Mouse (Mus musculus) testis, adult 2 months (tissue): ENCODE measurements around the gene Tnks1bp1. TPM values are rescaled to one million over a fixed set of nuclear protein-coding genes. Genes with fewer than 3 reads are reported as not detected.

Experiments
- H3K27ac ChIP-seq: fragments of 200-500 bp; 2 replicates; pipeline ENCODE4 v1.5.1; 2012; ENCODE audit warnings: low read depth, low read length; ENCODE audit not compliant: control insufficient read depth, insufficient read depth
- H3K27me3 ChIP-seq: fragments of 200-500 bp; 2 replicates; pipeline ENCODE4 v1.6.1; 2012; ENCODE audit warnings: mild to moderate bottlenecking, low read length, moderate library complexity; ENCODE audit not compliant: control insufficient read depth, insufficient read depth
- H3K36me3 ChIP-seq: fragments of 200-500 bp; 2 replicates; pipeline ENCODE4 v1.6.1; 2012; ENCODE audit warnings: mild to moderate bottlenecking, low read length; ENCODE audit not compliant: control insufficient read depth, insufficient read depth
- H3K4me1 ChIP-seq: fragments of 200-500 bp; 2 replicates; pipeline ENCODE4 v1.6.1; 2012; ENCODE audit warnings: low read length; ENCODE audit not compliant: control insufficient read depth, insufficient read depth
- H3K4me3 ChIP-seq: fragments of 200-500 bp; 2 replicates; pipeline ENCODE4 v1.5.1; 2012; ENCODE audit warnings: low read depth, mild to moderate bottlenecking, low read length, moderate library complexity, mixed read lengths; ENCODE audit not compliant: control insufficient read depth
- CTCF ChIP-seq: fragments of 200-500 bp; IDR thresholded peaks from 2 replicates; pipeline ENCODE4 v1.5.1; 2012; ENCODE audit warnings: low read depth, mild to moderate bottlenecking, inconsistent platforms, low read length, moderate library complexity; ENCODE audit not compliant: control insufficient read depth, insufficient read depth, insufficient replicate concordance
- POLR2A ChIP-seq: fragments of 200-500 bp; IDR thresholded peaks from 2 replicates; pipeline ENCODE4 v1.6.1; 2012; ENCODE audit warnings: low read depth, mild to moderate bottlenecking, inconsistent platforms, low read length, moderate library complexity; ENCODE audit not compliant: control insufficient read depth
- polyA plus RNA-seq: library from polyadenylated mRNA; depleted of rRNA; stranded (reverse); fragments of >200 nt; gene quantifications from 2 replicates; pipeline ENCODE4 v1.2.3, GENCODE M21; 2012

Tnks1bp1 gene
- polyA plus RNA-seq, 1 experiment = 7.4 TPM

GRCm38 (mm10) chr2:85038336-85038735 is 9.5 kb upstream of the Tnks1bp1 start:
- H3K27me3 ChIP-seq = no peaks in the 10 kb centered on the region
- no peak overlapping the region for H3K27ac ChIP-seq
- TF ChIP-seq POLR2A (no peak), CTCF (no peak)

GRCm38 (mm10) chr2:85043623-85044022 is 4.2 kb upstream of the Tnks1bp1 start:
- Histone ChIP-seq H3K36me3 (peaks cover 3% of the 10 kb centered on the region), H3K27ac (no peak overlapping the region), H3K27me3 (no peaks in the 10 kb centered on the region), H3K4me1 (peaks cover 2% of the 10 kb centered on the region), H3K4me3 (no peak overlapping the region)
- TF ChIP-seq POLR2A (no peak), CTCF (no peak)

More at GRCm38 (mm10) chr2:85038336-85038735, 9.5 kb upstream of the Tnks1bp1 start:
- peak overlapping the region; percentile 98 for H3K4me3 ChIP-seq
- H3K36me3 ChIP-seq = peaks cover 3% of the 10 kb centered on the region
- H3K4me1 ChIP-seq = peaks cover 3% of the 10 kb centered on the region

- Histone ChIP-seq H3K36me3 (peaks cover 3% of the 10 kb centered on the region), H3K27me3 (no peaks in the 10 kb centered on the region), H3K4me1 (peaks cover 10% of the 10 kb centered on the region), H3K4me3 (no peak overlapping the region), H3K27ac (no peak overlapping the region)
- no peak for TF ChIP-seq CTCF
- TF ChIP-seq POLR2A = no peak
These were observed 1.6 kb upstream of the Tnks1bp1 start for GRCm38 (mm10) chr2:85046222-85046621.

GRCm38 (mm10) chr2:85047081-85047480 is 741 bp upstream of the Tnks1bp1 start:
- Histone ChIP-seq H3K27ac (0 out of 2 replicates have a peak overlapping the region, but pooled peaks have one; percentile 7), H3K27me3 (no peaks in the 10 kb centered on the region), H3K4me1 (peaks cover 10% of the 10 kb centered on the region), H3K36me3 (peaks cover 2% of the 10 kb centered on the region; the same call in 1 of the 2 replicates), H3K4me3 (no peak overlapping the region)
- TF ChIP-seq CTCF (no peak), POLR2A (no peak)

- H3K4me1 ChIP-seq = peaks cover 10% of the 10 kb centered on the region
- no peaks in the 10 kb centered on the region; the same call in 1 of the 2 replicates for H3K36me3 ChIP-seq
- no peaks in the 10 kb centered on the region for H3K27me3 ChIP-seq
- 0 out of 2 replicates have a peak, but pooled peaks have one; percentile 18 for TF ChIP-seq POLR2A
- TF ChIP-seq CTCF = no peak
- H3K27ac ChIP-seq = peak overlapping the region; percentile 76
- peak overlapping the region; percentile 86 for H3K4me3 ChIP-seq
These were observed 438 bp downstream of the Tnks1bp1 start for GRCm38 (mm10) chr2:85048168-85048751.

GRCm38 (mm10) chr2:85049277-85049676 is 1.5 kb downstream of the Tnks1bp1 start:
- no peak overlapping the region for H3K27ac ChIP-seq
- no peaks in the 10 kb centered on the region; the same call in 1 of the 2 replicates for H3K36me3 ChIP-seq
- H3K4me1 ChIP-seq = peaks cover 10% of the 10 kb centered on the region
- no peak overlapping the region for H3K4me3 ChIP-seq
- H3K27me3 ChIP-seq = no peaks in the 10 kb centered on the region
- TF ChIP-seq CTCF (no peak), POLR2A (no peak)

- Histone ChIP-seq H3K4me3 (peak overlapping the region; percentile 8), H3K4me1 (peaks cover 10% of the 10 kb centered on the region), H3K36me3 (no peaks in the 10 kb centered on the region; the same call in 1 of the 2 replicates), H3K27me3 (no peaks in the 10 kb centered on the region), H3K27ac (peak overlapping the region; percentile 40; the same call in 1 of the 2 replicates)
- no peak for TF ChIP-seq POLR2A
- TF ChIP-seq CTCF = no peak
These were observed 2.3 kb downstream of the Tnks1bp1 start for GRCm38 (mm10) chr2:85050001-85050634.
